Mouse (Mus musculus) lung, adult 2 months (tissue): Measurements from ENCODE around the gene Brat1. TPM values are rescaled to one million over a fixed set of nuclear protein-coding genes. Genes with fewer than 3 reads are reported as not detected.

Source experiments
- DNase-seq: peaks from one replicate; pipeline ENCODE4 v3.0.0; 2022
- H3K4me1 ChIP-seq: fragments of 200-500 bp; 2 replicates; pipeline ENCODE4 v1.6.1; 2011; ENCODE audit warnings: low read length; ENCODE audit not compliant: control insufficient read depth, insufficient read depth
- H3K4me3 ChIP-seq: fragments of 200-500 bp; replicated peaks from 2 replicates; pipeline ENCODE3; 2011; ENCODE audit warnings: low read depth, mild to moderate bottlenecking, control low read depth, low read length; ENCODE audit errors: extremely low read depth
- CTCF ChIP-seq: fragments of 200-500 bp; IDR thresholded peaks from 2 replicates; pipeline ENCODE4 v1.5.1; 2011; ENCODE audit warnings: mild to moderate bottlenecking, low read length, control low read depth; ENCODE audit not compliant: insufficient read depth
- POLR2A ChIP-seq: fragments of 200-500 bp; IDR thresholded peaks from 2 replicates; pipeline ENCODE4 v1.6.1; 2011; ENCODE audit warnings: low read depth, mild to moderate bottlenecking, control low read depth, low read length, borderline replicate concordance; ENCODE audit errors: extremely low read depth
- WGBS: fragments of 180-500 bp; shearing (Covaris S2); methylation state at CpG from one replicate; pipeline ENCODE4 v1.1.7; 2018; 5-methylcytosine and 5-hydroxymethylcytosine counted together
- polyA plus RNA-seq: library from polyadenylated mRNA; depleted of rRNA; stranded (reverse); fragments of >200 nt; gene quantifications from 2 replicates; pipeline ENCODE4 v1.2.3, GENCODE M21; 2012

The Brat1 gene
- polyA plus RNA-seq, 1 experiment, result 31.6 TPM

GRCm38 (mm10) chr5:140674036-140674435 lies 30.8 kb upstream of the Brat1 start:
- 88% methylated on average over 17 of the region's 17 CpGs for WGBS
- DNase-seq, result no peak
- TF ChIP-seq POLR2A (no peak), CTCF (no peak)
- Histone ChIP-seq H3K4me3 (no peak overlapping the region), H3K4me1 (no peaks in the 10 kb centered on the region)

GRCm38 (mm10) chr5:140675079-140675478 lies 29.7 kb upstream of the Brat1 start:
- TF ChIP-seq CTCF, result no peak
- TF ChIP-seq POLR2A, result no peak
- 62% methylated on average over 11 of the region's 11 CpGs for WGBS
- DNase-seq, result no peak
- H3K4me3 ChIP-seq, result no peak overlapping the region
- no peaks in the 10 kb centered on the region for H3K4me1 ChIP-seq

- WGBS, result 90% methylated on average over 11 of the region's 11 CpGs
Measured at GRCm38 (mm10) chr5:140675640-140676039, 29.2 kb upstream of the Brat1 start.

GRCm38 (mm10) chr5:140677137-140677536 lies 27.7 kb upstream of the Brat1 start:
- Histone ChIP-seq H3K4me1 (no peaks in the 10 kb centered on the region), H3K4me3 (no peak overlapping the region)
- DNase-seq, result no peak
- 86% methylated on average over 6 of the region's 6 CpGs for WGBS
- TF ChIP-seq CTCF (no peak), POLR2A (no peak)

More at GRCm38 (mm10) chr5:140675640-140676039, 29.2 kb upstream of the Brat1 start:
- H3K4me3 ChIP-seq, result no peak overlapping the region
- no peaks in the 10 kb centered on the region for H3K4me1 ChIP-seq
- no peak for DNase-seq
- TF ChIP-seq POLR2A, result no peak
- no peak for TF ChIP-seq CTCF

GRCm38 (mm10) chr5:140680051-140680450 lies 24.8 kb upstream of the Brat1 start:
- 81% methylated on average over 6 of the region's 6 CpGs for WGBS
- H3K4me1 ChIP-seq, result no peaks in the 10 kb centered on the region
- H3K4me3 ChIP-seq, result no peak overlapping the region
- no peak for DNase-seq
- TF ChIP-seq POLR2A (no peak), CTCF (no peak)

- H3K4me1 ChIP-seq, result no peaks in the 10 kb centered on the region
- WGBS, result 83% methylated on average over 1 of the region's 1 CpGs
- no peak for DNase-seq
- no peak overlapping the region for H3K4me3 ChIP-seq
- TF ChIP-seq POLR2A, result no peak
- no peak for TF ChIP-seq CTCF
Measured at GRCm38 (mm10) chr5:140680950-140681349, 23.9 kb upstream of the Brat1 start.

GRCm38 (mm10) chr5:140682113-140682512 lies 22.7 kb upstream of the Brat1 start:
- TF ChIP-seq POLR2A (no peak), CTCF (no peak)
- WGBS, result 96% methylated on average over 6 of the region's 6 CpGs

GRCm38 (mm10) chr5:140684343-140685148 lies 20.3 kb upstream of the Brat1 start:
- 63% methylated on average over 16 of the region's 16 CpGs for WGBS
- peak; percentile 31 for DNase-seq
- no peak overlapping the region for H3K4me3 ChIP-seq
- H3K4me1 ChIP-seq, result no peaks in the 10 kb centered on the region
- TF ChIP-seq CTCF (peak; percentile 86), POLR2A (no peak)

More at GRCm38 (mm10) chr5:140682113-140682512, 22.7 kb upstream of the Brat1 start:
- no peaks in the 10 kb centered on the region for H3K4me1 ChIP-seq
- no peak overlapping the region for H3K4me3 ChIP-seq
- no peak for DNase-seq

- DNase-seq, result no peak
Measured at GRCm38 (mm10) chr5:140688434-140688833, 16.4 kb upstream of the Brat1 start.

GRCm38 (mm10) chr5:140695987-140696386 lies 8.8 kb upstream of the Brat1 start:
- H3K4me3 ChIP-seq, result no peak overlapping the region
- DNase-seq, result no peak
- TF ChIP-seq POLR2A, result no peak
- TF ChIP-seq CTCF, result no peak
- WGBS, result 92% methylated on average over 7 of the region's 7 CpGs
- no peaks in the 10 kb centered on the region for H3K4me1 ChIP-seq

More at GRCm38 (mm10) chr5:140688434-140688833, 16.4 kb upstream of the Brat1 start:
- Histone ChIP-seq H3K4me1 (no peaks in the 10 kb centered on the region), H3K4me3 (no peak overlapping the region)
- WGBS, result 67% methylated on average over 3 of the region's 3 CpGs
- TF ChIP-seq CTCF (no peak), POLR2A (no peak)
